Mouse (Mus musculus): ENCODE data around the gene Olfr1255. TPM values are rescaled to one million over a fixed set of nuclear protein-coding genes. Genes with fewer than 3 reads are reported as not detected.

Olfr1255 gene
- not detected in 2 replicates for total RNA-seq (2014; rRNA removed)
- polyA plus RNA-seq (2015; fragmentation: Nextera tagmentation; extraction: Ambion mirVana) = not detected in 2 replicates

- ATAC-seq (no peak), DNase-seq (no peak)
- 92% methylated on average over 3 of the region's 3 CpGs for WGBS
- H3K4me3 ChIP-seq (ENCODE audit: low read depth, low read length) = no peak within 1 kb of the TSS
- no peak within 1 kb of the TSS for H3K9ac ChIP-seq
- no peak within 1 kb of the TSS for H3K4me2 ChIP-seq (ENCODE audit: low read depth)
- no peaks in the 10 kb centered on the region for H3K27me3 ChIP-seq (ENCODE audit: insufficient read depth, low read length)
- H3K36me3 ChIP-seq (ENCODE audit: insufficient read depth) = no peaks in the 10 kb centered on the region
- H3K9me3 ChIP-seq (ENCODE audit: low read length) = no peaks in the 10 kb centered on the region
- no peaks in the 10 kb centered on the region for H3K4me1 ChIP-seq (ENCODE audit: insufficient read depth)
- no peak for TF ChIP-seq CTCF (IDR thresholded peaks at IDR 0.05; ENCODE audit: low read depth)
- H3K27ac ChIP-seq (ENCODE audit: low read depth, low read length) = no peak within 1 kb of the TSS
Observed at GRCm38 (mm10) chr2:89811751-89812150, at the start of gene Olfr1255. TSS of gene Olfr1255 (plus strand) at chr2:89812051.

GRCm38 (mm10) chr2:89793519-89793918 lies 18.3 kb upstream of the Olfr1255 start, which contains the start of gene Olfr1254:
TSS of gene Olfr1254 (minus strand) at chr2:89793619.
- TF ChIP-seq CTCF (IDR thresholded peaks at IDR 0.05; ENCODE audit: low read depth) = no peak
- no peak within 1 kb of the TSS for H3K9ac ChIP-seq
- no peak for ATAC-seq
- no peak within 1 kb of the TSS for H3K27ac ChIP-seq (ENCODE audit: low read depth, low read length)
- no peak within 1 kb of the TSS for H3K4me2 ChIP-seq (ENCODE audit: low read depth)
- DNase-seq = no peak
- no peaks in the 10 kb centered on the region for H3K4me1 ChIP-seq (ENCODE audit: insufficient read depth)
- no peaks in the 10 kb centered on the region for H3K27me3 ChIP-seq (ENCODE audit: insufficient read depth, low read length)
- no peaks in the 10 kb centered on the region for H3K9me3 ChIP-seq (ENCODE audit: low read length)
- H3K4me3 ChIP-seq (ENCODE audit: low read depth, low read length) = no peak within 1 kb of the TSS
- H3K36me3 ChIP-seq (ENCODE audit: insufficient read depth) = no peaks in the 10 kb centered on the region

GRCm38 (mm10) chr2:89799583-89799982 lies 12.3 kb upstream of the Olfr1255 start:
- H3K9ac ChIP-seq = no peak overlapping the region
- ATAC-seq = no peak
- no peaks in the 10 kb centered on the region for H3K36me3 ChIP-seq (ENCODE audit: insufficient read depth)
- no peak overlapping the region for H3K27ac ChIP-seq (ENCODE audit: low read depth, low read length)
- DNase-seq = no peak
- no peaks in the 10 kb centered on the region for H3K27me3 ChIP-seq (ENCODE audit: insufficient read depth, low read length)
- H3K9me3 ChIP-seq (ENCODE audit: low read length) = no peaks in the 10 kb centered on the region
- no peak for TF ChIP-seq CTCF (IDR thresholded peaks at IDR 0.05; ENCODE audit: low read depth)
- H3K4me3 ChIP-seq (ENCODE audit: low read depth, low read length) = no peak overlapping the region
- H3K4me1 ChIP-seq (ENCODE audit: insufficient read depth) = no peaks in the 10 kb centered on the region
- 93% methylated on average over 3 of the region's 3 CpGs for WGBS
- H3K4me2 ChIP-seq (ENCODE audit: low read depth) = no peak overlapping the region

GRCm38 (mm10) chr2:89810751-89811150 lies 1.1 kb upstream of the Olfr1255 start:
- ATAC-seq = no peak
- no peaks in the 10 kb centered on the region for H3K27me3 ChIP-seq (ENCODE audit: insufficient read depth, low read length)
- H3K4me3 ChIP-seq (ENCODE audit: low read depth, low read length) = no peak overlapping the region
- no peaks in the 10 kb centered on the region for H3K9me3 ChIP-seq (ENCODE audit: low read length)
- no peaks in the 10 kb centered on the region for H3K4me1 ChIP-seq (ENCODE audit: insufficient read depth)
- no peak overlapping the region for H3K4me2 ChIP-seq (ENCODE audit: low read depth)
- DNase-seq = no peak
- TF ChIP-seq CTCF (IDR thresholded peaks at IDR 0.05; ENCODE audit: low read depth) = no peak
- no peak overlapping the region for H3K9ac ChIP-seq
- WGBS = 77% methylated on average over 2 of the region's 2 CpGs
- no peak overlapping the region for H3K27ac ChIP-seq (ENCODE audit: low read depth, low read length)
- no peaks in the 10 kb centered on the region for H3K36me3 ChIP-seq (ENCODE audit: insufficient read depth)

GRCm38 (mm10) chr2:89820216-89820615 lies 8.4 kb downstream of the Olfr1255 start:
- ATAC-seq = no peak
- no peak overlapping the region for H3K4me2 ChIP-seq (ENCODE audit: low read depth)
- no peak overlapping the region for H3K27ac ChIP-seq (ENCODE audit: low read depth, low read length)
- no peaks in the 10 kb centered on the region for H3K4me1 ChIP-seq (ENCODE audit: insufficient read depth)
- WGBS = 89% methylated on average over 1 of the region's 1 CpGs
- no peak for DNase-seq
- no peaks in the 10 kb centered on the region for H3K27me3 ChIP-seq (ENCODE audit: insufficient read depth, low read length)
- H3K36me3 ChIP-seq (ENCODE audit: insufficient read depth) = no peaks in the 10 kb centered on the region
- no peaks in the 10 kb centered on the region for H3K9me3 ChIP-seq (ENCODE audit: low read length)
- TF ChIP-seq CTCF (IDR thresholded peaks at IDR 0.05; ENCODE audit: low read depth) = no peak
- H3K4me3 ChIP-seq (ENCODE audit: low read depth, low read length) = no peak overlapping the region
- no peak overlapping the region for H3K9ac ChIP-seq

GRCm38 (mm10) chr2:89841455-89841854 lies 29.6 kb downstream of the Olfr1255 start, which contains the start of gene Olfr1256:
TSS of gene Olfr1256 (minus strand) at chr2:89841555.
- Histone ChIP-seq H3K4me3 (ENCODE audit: low read depth, low read length) (no peak within 1 kb of the TSS), H3K9me3 (ENCODE audit: low read length) (no peaks in the 10 kb centered on the region), H3K27me3 (ENCODE audit: insufficient read depth, low read length) (no peaks in the 10 kb centered on the region), H3K4me2 (ENCODE audit: low read depth) (no peak within 1 kb of the TSS), H3K36me3 (ENCODE audit: insufficient read depth) (no peaks in the 10 kb centered on the region), H3K4me1 (ENCODE audit: insufficient read depth) (no peaks in the 10 kb centered on the region), H3K9ac (no peak within 1 kb of the TSS), H3K27ac (ENCODE audit: low read depth, low read length) (no peak within 1 kb of the TSS)
- DNase-seq (no peak), ATAC-seq (no peak)
- WGBS = 54% methylated on average over 2 of the region's 2 CpGs
- TF ChIP-seq CTCF (IDR thresholded peaks at IDR 0.05; ENCODE audit: low read depth) = no peak

- WGBS = 86% methylated on average over 5 of the region's 5 CpGs
- no peak within 1 kb of the TSS for H3K4me3 ChIP-seq (ENCODE audit: low read depth, low read length)
- H3K9ac ChIP-seq = no peak within 1 kb of the TSS
- no peak for TF ChIP-seq CTCF (IDR thresholded peaks at IDR 0.05; ENCODE audit: low read depth)
- ATAC-seq = no peak
- no peak for DNase-seq
- no peaks in the 10 kb centered on the region for H3K4me1 ChIP-seq (ENCODE audit: insufficient read depth)
- H3K27ac ChIP-seq (ENCODE audit: low read depth, low read length) = no peak within 1 kb of the TSS
- H3K36me3 ChIP-seq (ENCODE audit: insufficient read depth) = no peaks in the 10 kb centered on the region
- H3K27me3 ChIP-seq (ENCODE audit: insufficient read depth, low read length) = no peaks in the 10 kb centered on the region
- H3K4me2 ChIP-seq (ENCODE audit: low read depth) = no peak within 1 kb of the TSS
- no peaks in the 10 kb centered on the region for H3K9me3 ChIP-seq (ENCODE audit: low read length)
Observed at GRCm38 (mm10) chr2:89848105-89848504, 36.3 kb downstream of the Olfr1255 start, which contains the start of gene Olfr48. TSS of gene Olfr48 (minus strand) at chr2:89848205.

Measured in forebrain, postnatal 0 days (tissue).